Mouse (Mus musculus): Measurements from ENCODE around the gene Fam8a1.

DNA sequence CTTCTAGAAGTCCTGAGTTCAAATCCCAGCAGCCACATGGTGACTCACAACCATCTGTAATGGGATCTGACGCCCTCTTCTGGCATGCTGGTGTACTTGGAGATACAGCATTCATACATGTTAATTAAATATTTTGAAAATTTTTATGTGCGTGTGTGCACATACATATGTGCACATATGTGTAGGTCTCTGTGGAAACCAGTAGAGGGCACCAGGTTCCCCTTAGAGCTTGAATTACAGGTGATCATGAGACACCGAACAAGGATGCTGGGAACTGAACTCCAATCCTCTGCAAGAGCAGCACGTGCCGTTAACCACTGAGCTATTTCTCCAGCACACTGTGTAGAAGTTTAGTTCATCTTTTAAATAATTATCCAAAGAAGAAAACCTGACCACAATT, 10.1 kb upstream of the Fam8a1 start:
- TF ChIP-seq POLR2A (IDR thresholded peaks at IDR 0.05; ENCODE audit: insufficient read depth, low read depth, low read length): no peak
- TF ChIP-seq EP300 (IDR thresholded peaks at IDR 0.05; ENCODE audit: insufficient read depth, low read depth, low read length): no peak

All from heart, adult 2 months (tissue).